Mouse (Mus musculus) brain, embryonic 14.5 days (tissue): Measurements from ENCODE around the gene Cd86.

ENCODE experiments used
- CTCF ChIP-seq: fragments of 200-500 bp; IDR thresholded peaks from 2 replicates; pipeline ENCODE4 v1.5.1; 2012; ENCODE audit warnings: inconsistent platforms, mild to moderate bottlenecking, moderate library complexity, borderline replicate concordance; ENCODE audit not compliant: insufficient read depth, insufficient read length; ENCODE audit errors: extremely low read depth
- POLR2A ChIP-seq: fragments of 200-500 bp; IDR thresholded peaks from 2 replicates; pipeline ENCODE4 v1.6.1; 2012; ENCODE audit warnings: mild to moderate bottlenecking, inconsistent platforms, borderline replicate concordance; ENCODE audit not compliant: poor library complexity, insufficient read depth, insufficient read length, severe bottlenecking; ENCODE audit errors: extremely low read depth

GRCm38 (mm10) chr16:36674457-36675204 lies 8.8 kb upstream of the Cd86 start:
- TF ChIP-seq CTCF (no peak), POLR2A (no peak)
